Mouse (Mus musculus) liver, adult 2 months (tissue): ENCODE measurements around the gene Tgfbr1.

ENCODE experiments used
- CTCF ChIP-seq: fragments of 200-500 bp; IDR thresholded peaks from 2 replicates; pipeline ENCODE4 v1.5.1; 2011; ENCODE audit warnings: low read depth, low read length, control low read depth
- POLR2A ChIP-seq: fragments of 200-500 bp; IDR thresholded peaks from 2 replicates; pipeline ENCODE4 v1.6.1; 2011; ENCODE audit warnings: low read length, control low read depth; ENCODE audit not compliant: insufficient read depth; ENCODE audit errors: extremely low read depth

- TF ChIP-seq CTCF (no peak), POLR2A (no peak)
Observed at GRCm38 (mm10) chr4:47448526-47448925, 95.5 kb downstream of the Tgfbr1 start.
